Mouse (Mus musculus) CH12.LX (cell line): ENCODE data around the gene Lrp6.

Experiments
- BHLHE40 ChIP-seq: IDR thresholded peaks from 2 replicates; pipeline ENCODE4 v1.6.1; 2011; ENCODE audit warnings: mild to moderate bottlenecking, low read depth, low read length, improper control_type of control experiment
- CTCF ChIP-seq, 2 experiments: IDR thresholded peaks in 1 of 2; conservative IDR thresholded peaks in 1 of 2; 2 replicates each; pipeline ENCODE4 v1.5.1; 2011 to 2012; ENCODE audit warnings: low read depth in 2 of 2, low read length in 2 of 2, improper control_type of control experiment in 1 of 2, inconsistent platforms in 1 of 2, mild to moderate bottlenecking in 1 of 2, moderate library complexity in 1 of 2
- NRF1 ChIP-seq: IDR thresholded peaks from 2 replicates; pipeline ENCODE4 v1.6.1; 2014; ENCODE audit warnings: low read depth, mild to moderate bottlenecking, inconsistent platforms, low read length, improper control_type of control experiment, moderate library complexity
- SIN3A ChIP-seq: IDR thresholded peaks from 2 replicates; pipeline ENCODE4 v1.6.1; 2012; ENCODE audit warnings: low read length, improper control_type of control experiment, inconsistent platforms

- no peak for TF ChIP-seq NRF1
- no peak for TF ChIP-seq CTCF (conservative IDR thresholded peaks at IDR 0.05 in 1 of 2, IDR thresholded peaks at IDR 0.05 in 1 of 2; ENCODE audit: low read depth in 2 of 2, low read length in 2 of 2)
- TF ChIP-seq BHLHE40, result no peak
- TF ChIP-seq SIN3A, result no peak
Measured at GRCm38 (mm10) chr6:134489130-134489529, 77.6 kb downstream of the Lrp6 start.
